Mouse (Mus musculus) B cell, adult 67 days (primary cell): ENCODE measurements around the gene Dhx33. TPM values are rescaled to one million over a fixed set of nuclear protein-coding genes. Genes with fewer than 3 reads are reported as not detected.

Experiments
- total RNA-seq, 2 experiments: library from RNA; stranded (reverse); gene quantifications; 4 replicates each; pipeline ENCODE4 v1.2.4; 2023

Gene Dhx33
- 10 to 100 TPM; 34.5 to 41.6 TPM for total RNA-seq

GRCm38 (mm10) chr11:71004316-71004773, at the start of gene Dhx33:
Gene Dhx33, minus strand, starts transcription at chr11:71004437.

GRCm38 (mm10) chr11:71033163-71033761, 29.0 kb upstream of the Dhx33 start, which contains the start of gene 6330403K07Rik:
Gene 6330403K07Rik, minus strand, starts transcription at chr11:71033513.

GRCm38 (mm10) chr11:71019201-71020068, 15.2 kb upstream of the Dhx33 start, which contains the start of the genes Mis12 and Derl2:
Gene Mis12, plus strand, starts transcription at chr11:71019611.
Gene Derl2, minus strand, starts transcription at chr11:71019841.

GRCm38 (mm10) chr11:70982557-70983228, 21.5 kb downstream of the Dhx33 start, which contains the start of gene C1qbp:
Gene C1qbp, minus strand, starts transcription at chr11:70983026.

GRCm38 (mm10) chr11:70969821-70970559, 34.2 kb downstream of the Dhx33 start, which contains the start of the genes Nup88 and Rpain:
Gene Nup88, minus strand, starts transcription at chr11:70969973.
Gene Rpain, plus strand, starts transcription at chr11:70970213.

Other genes with a start within 250 kb of the Dhx33 start
- gene Zfp3, start 240.2 kb downstream of the Dhx33 start, total RNA-seq = 1 to 10 TPM; 1.8 to 5.4 TPM
- 10 to 100 TPM; 28.9 to 29.8 TPM for gene Scimp, start 191.9 kb downstream of the Dhx33 start, total RNA-seq
- gene Rabep1, start 159.7 kb downstream of the Dhx33 start, total RNA-seq = 10 to 100 TPM; 57.1 to 57.7 TPM
- gene Nup88, start 34.5 kb downstream of the Dhx33 start, total RNA-seq = 100 to 1,000 TPM; 109 to 131 TPM
- gene Rpain, start 34.2 kb downstream of the Dhx33 start, total RNA-seq = 10 to 100 TPM; 56.6 to 60.3 TPM
- 10 to 100 TPM; 79.5 to 82.5 TPM for gene C1qbp, start 21.4 kb downstream of the Dhx33 start, total RNA-seq
- gene Mis12, start 15.2 kb upstream of the Dhx33 start, total RNA-seq = 10 to 100 TPM; 13.4 to 19.7 TPM
- gene Derl2, start 15.4 kb upstream of the Dhx33 start, total RNA-seq = 10 to 100 TPM; 30.2 to 33.7 TPM
- gene 6330403K07Rik, start 29.1 kb upstream of the Dhx33 start, total RNA-seq = not detected
- 1 to 10 TPM; 2.8 to 2.9 TPM for gene Nlrp1a, start 140.3 kb upstream of the Dhx33 start, total RNA-seq
- gene Nlrp1b, start 226.3 kb upstream of the Dhx33 start, total RNA-seq = 1 to 10 TPM; 2.6 to 4.3 TPM